Mouse (Mus musculus) MEL (cell line): ENCODE data around the gene Cartpt. TPM values are rescaled to one million over a fixed set of nuclear protein-coding genes. Genes with fewer than 3 reads are reported as not detected.

Experiments used
- DNase-seq: peaks from one replicate; pipeline ENCODE4 v3.0.0; 2011; ENCODE audit warnings: low read depth, low spot score
- H3K27ac ChIP-seq: 2 replicates; pipeline ENCODE4 v1.5.1; 2012; ENCODE audit warnings: low read depth, mild to moderate bottlenecking, control low read depth, low read length, moderate library complexity; ENCODE audit not compliant: control insufficient read depth
- H3K27me3 ChIP-seq, 2 experiments: fragments of 150-350 bp in 1 of 2; sonication (generic) in 1 of 2; 2 replicates each; pipeline ENCODE4 v1.6.1; 2012; ENCODE audit warnings: low read length in 2 of 2, mild to moderate bottlenecking in 2 of 2, improper control_type of control experiment in 1 of 2, moderate library complexity in 1 of 2; ENCODE audit not compliant: insufficient read depth in 2 of 2, control insufficient read depth in 1 of 2
- H3K36me3 ChIP-seq, 2 experiments: 2 replicates each; pipeline ENCODE4 v1.6.1; 2012 to 2014; ENCODE audit warnings: low read length in 2 of 2, improper control_type of control experiment in 1 of 2, inconsistent platforms in 1 of 2, mild to moderate bottlenecking in 1 of 2; ENCODE audit not compliant: insufficient read depth in 2 of 2, control insufficient read depth in 1 of 2
- H3K4me1 ChIP-seq, 2 experiments: fragments of 150-350 bp in 1 of 2; sonication (generic) in 1 of 2; 2 replicates each; pipeline ENCODE4 v1.6.1; 2012; ENCODE audit warnings: low read length in 2 of 2, improper control_type of control experiment in 1 of 2, mild to moderate bottlenecking in 1 of 2; ENCODE audit not compliant: insufficient read depth in 2 of 2, control insufficient read depth in 1 of 2
- H3K4me3 ChIP-seq, 2 experiments: fragments of 150-350 bp in 1 of 2; sonication (generic) in 1 of 2; 2 replicates each; pipeline ENCODE4 v1.5.1; 2012; ENCODE audit warnings: low read depth in 2 of 2, low read length in 2 of 2, mild to moderate bottlenecking in 2 of 2, moderate library complexity in 2 of 2, control low read depth in 1 of 2, improper control_type of control experiment in 1 of 2; ENCODE audit not compliant: control insufficient read depth in 1 of 2, insufficient read depth in 1 of 2
- H3K79me2 ChIP-seq: 2 replicates; pipeline ENCODE4 v1.6.1; 2012; ENCODE audit warnings: mild to moderate bottlenecking, low read length, moderate library complexity; ENCODE audit not compliant: control insufficient read depth, poor library complexity, insufficient read depth
- H3K9ac ChIP-seq: 2 replicates; pipeline ENCODE4 v1.6.1; 2012; ENCODE audit warnings: low read depth, mild to moderate bottlenecking, control low read depth, low read length, moderate library complexity; ENCODE audit not compliant: control insufficient read depth, poor library complexity, severe bottlenecking
- H3K9me3 ChIP-seq: fragments of 150-350 bp; sonication (generic); replicated peaks from 2 replicates; pipeline ENCODE4 v1.6.1; 2012; ENCODE audit warnings: mild to moderate bottlenecking, low read length, improper control_type of control experiment, moderate library complexity; ENCODE audit not compliant: insufficient read depth
- CHD1 ChIP-seq: IDR thresholded peaks from 2 replicates; pipeline ENCODE4 v1.6.1; 2012; ENCODE audit warnings: low read depth, mild to moderate bottlenecking, inconsistent platforms, low read length, improper control_type of control experiment
- CTCF ChIP-seq, 3 experiments: IDR thresholded peaks in 2 of 3; conservative IDR thresholded peaks in 1 of 3; 2 replicates each; pipeline ENCODE4 v1.5.1; 2011 to 2012; ENCODE audit warnings: low read length in 3 of 3, low read depth in 2 of 3, mild to moderate bottlenecking in 2 of 3, improper control_type of control experiment in 1 of 3, inconsistent platforms in 1 of 3, mixed read lengths in 1 of 3, moderate library complexity in 1 of 3; ENCODE audit not compliant: control insufficient read depth in 1 of 3, insufficient read depth in 1 of 3, poor library complexity in 1 of 3, severe bottlenecking in 1 of 3
- E2F4 ChIP-seq: IDR thresholded peaks from 2 replicates; pipeline ENCODE4 v1.6.1; 2011; ENCODE audit warnings: low read depth, low read length, improper control_type of control experiment, borderline replicate concordance
- ETS1 ChIP-seq: IDR thresholded peaks from 2 replicates; pipeline ENCODE4 v1.6.1; 2012; ENCODE audit warnings: low read depth, mild to moderate bottlenecking, inconsistent platforms, low read length, improper control_type of control experiment, moderate library complexity
- GABPA ChIP-seq: IDR thresholded peaks from 2 replicates; pipeline ENCODE4 v1.6.1; 2012; ENCODE audit warnings: low read depth, mild to moderate bottlenecking, inconsistent platforms, low read length, improper control_type of control experiment, moderate library complexity
- GATA1 ChIP-seq: IDR thresholded peaks from 2 replicates; pipeline ENCODE4 v1.6.1; 2011; ENCODE audit warnings: low read depth, low read length, improper control_type of control experiment
- HCFC1 ChIP-seq: IDR thresholded peaks from 2 replicates; pipeline ENCODE4 v1.6.1; 2012; ENCODE audit warnings: low read depth, mild to moderate bottlenecking, inconsistent platforms, low read length, improper control_type of control experiment, moderate library complexity
- JUND ChIP-seq: IDR thresholded peaks from 2 replicates; pipeline ENCODE4 v1.6.1; 2011; ENCODE audit warnings: low read depth, mild to moderate bottlenecking, improper control_type of control experiment, low read length
- MAZ ChIP-seq: IDR thresholded peaks from 2 replicates; pipeline ENCODE4 v1.6.1; 2012; ENCODE audit warnings: low read depth, mild to moderate bottlenecking, inconsistent platforms, low read length, improper control_type of control experiment
- MEF2A ChIP-seq: IDR thresholded peaks from 2 replicates; pipeline ENCODE4 v1.6.1; 2014; ENCODE audit warnings: low read depth, mild to moderate bottlenecking, inconsistent platforms, low read length, improper control_type of control experiment; ENCODE audit not compliant: poor library complexity, insufficient replicate concordance, severe bottlenecking; ENCODE audit errors: extremely low read depth
- MXI1 ChIP-seq: IDR thresholded peaks from 2 replicates; pipeline ENCODE4 v1.6.1; 2011; ENCODE audit warnings: mild to moderate bottlenecking, low read depth, low read length, improper control_type of control experiment
- MYC ChIP-seq: IDR thresholded peaks from 2 replicates; pipeline ENCODE4 v1.6.1; 2011; ENCODE audit warnings: low read depth, mild to moderate bottlenecking, low read length, improper control_type of control experiment, moderate library complexity
- NELFE ChIP-seq: IDR thresholded peaks from 2 replicates; pipeline ENCODE4 v1.6.1; 2011; ENCODE audit warnings: low read depth, low read length, improper control_type of control experiment
- NRF1 ChIP-seq: IDR thresholded peaks from 2 replicates; pipeline ENCODE4 v1.6.1; 2014; ENCODE audit warnings: low read depth, mild to moderate bottlenecking, inconsistent platforms, low read length, improper control_type of control experiment, moderate library complexity; ENCODE audit not compliant: poor library complexity, insufficient read depth, severe bottlenecking
- POLR2AphosphoS2 ChIP-seq: IDR thresholded peaks from 2 replicates; pipeline ENCODE4 v1.6.1; 2011; ENCODE audit warnings: low read length, improper control_type of control experiment
- POLR2AphosphoS5 ChIP-seq: IDR thresholded peaks from 2 replicates; pipeline ENCODE4 v1.6.1; 2012; ENCODE audit warnings: low read depth, borderline replicate concordance, mild to moderate bottlenecking, inconsistent platforms, low read length, moderate library complexity, mixed read lengths
- RAD21 ChIP-seq: IDR thresholded peaks from 2 replicates; pipeline ENCODE4 v1.6.1; 2011; ENCODE audit warnings: mild to moderate bottlenecking, low read depth, low read length, improper control_type of control experiment
- UBTF ChIP-seq: IDR thresholded peaks from 2 replicates; pipeline ENCODE4 v1.6.1; 2012; ENCODE audit warnings: low read depth, mild to moderate bottlenecking, inconsistent platforms, low read length, improper control_type of control experiment, moderate library complexity, borderline replicate concordance; ENCODE audit not compliant: insufficient read depth
- USF1 ChIP-seq: IDR thresholded peaks from 2 replicates; pipeline ENCODE4 v1.6.1; 2014; ENCODE audit warnings: low read depth, mild to moderate bottlenecking, inconsistent platforms, low read length, improper control_type of control experiment, moderate library complexity
- USF2 ChIP-seq, 2 experiments: IDR thresholded peaks; 2 replicates each; pipeline ENCODE4 v1.6.1; 2011 to 2012; ENCODE audit warnings: improper control_type of control experiment in 2 of 2, low read length in 2 of 2, borderline replicate concordance in 1 of 2, inconsistent platforms in 1 of 2, low read depth in 1 of 2, mild to moderate bottlenecking in 1 of 2; ENCODE audit not compliant: insufficient read depth in 1 of 2
- ZKSCAN1 ChIP-seq: IDR thresholded peaks from 2 replicates; pipeline ENCODE4 v1.6.1; 2012; ENCODE audit warnings: low read depth, mild to moderate bottlenecking, inconsistent platforms, low read length, improper control_type of control experiment, moderate library complexity
- polyA plus RNA-seq, 2 experiments: library from polyadenylated mRNA; stranded (reverse) in 1 of 2; unstranded in 1 of 2; fragments of >175 nt in 1 of 2; fragments of >200 nt in 1 of 2; gene quantifications; 2 replicates each; pipeline versions ENCODE4 v1.2.1 to v1.2.4; 2012; ENCODE audit warnings: low replicate concordance in 2 of 2, low read depth in 1 of 2; ENCODE audit not compliant: insufficient read length in 2 of 2, insufficient read depth in 1 of 2, missing spikeins in 1 of 2
- total RNA-seq: library from RNA; depleted of rRNA; stranded (reverse); fragments of 300-350 nt; gene quantifications from 2 replicates; pipeline ENCODE4 v1.2.3, GENCODE M21; 2012

Cartpt gene
- total and polyA plus RNA-seq, 3 experiments = not detected

DNA sequence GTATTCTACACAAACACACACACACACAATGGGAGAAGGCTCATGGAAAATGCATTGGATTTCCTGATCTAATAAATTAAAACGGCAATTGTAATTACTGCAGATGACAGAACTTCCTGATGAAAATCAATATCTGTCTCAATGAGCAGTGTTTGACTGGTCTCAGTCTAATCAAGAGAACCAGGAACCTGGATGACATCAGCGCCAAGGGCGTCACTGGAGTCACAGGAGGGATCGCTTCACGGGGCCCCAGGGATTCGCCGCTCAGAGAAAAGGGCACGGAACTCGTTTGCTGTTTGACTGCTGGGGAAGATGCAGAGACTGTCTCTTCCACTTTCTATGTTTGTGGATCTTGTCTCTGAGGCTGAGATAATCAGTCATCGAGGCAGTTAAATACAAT, 21.2 kb downstream of the Cartpt start:
- Histone ChIP-seq H3K79me2 (no peaks in the 10 kb centered on the region), H3K9me3 (no peaks in the 10 kb centered on the region), H3K4me3 (no peak overlapping the region), H3K27me3 (no peaks in the 10 kb centered on the region; a peak in 1 of 4 replicates), H3K9ac (no peak overlapping the region), H3K27ac (no peak overlapping the region), H3K36me3 (no peaks in the 10 kb centered on the region), H3K4me1 (no peaks in the 10 kb centered on the region)
- TF ChIP-seq CTCF (IDR thresholded peaks at IDR 0.05 in 2 of 3, conservative IDR thresholded peaks at IDR 0.05 in 1 of 3; ENCODE audit: control insufficient read depth in 1 of 3, insufficient read depth in 1 of 3, low read depth in 2 of 3, low read length in 3 of 3, poor library complexity in 1 of 3, severe bottlenecking in 1 of 3) (no peak), RAD21 (no peak), HCFC1 (no peak), NELFE (no peak), ZKSCAN1 (no peak), GABPA (no peak), UBTF (no peak), CHD1 (no peak), USF2 (IDR thresholded peaks at IDR 0.05; ENCODE audit: borderline replicate concordance in 1 of 2, insufficient read depth in 1 of 2, low read depth in 1 of 2, low read length in 2 of 2) (no peak), MAZ (no peak), MYC (no peak), GATA1 (no peak), MXI1 (no peak), E2F4 (no peak), JUND (no peak), USF1 (no peak), POLR2AphosphoS2 (no peak), POLR2AphosphoS5 (no peak)
- DNase-seq = no peak

DNA sequence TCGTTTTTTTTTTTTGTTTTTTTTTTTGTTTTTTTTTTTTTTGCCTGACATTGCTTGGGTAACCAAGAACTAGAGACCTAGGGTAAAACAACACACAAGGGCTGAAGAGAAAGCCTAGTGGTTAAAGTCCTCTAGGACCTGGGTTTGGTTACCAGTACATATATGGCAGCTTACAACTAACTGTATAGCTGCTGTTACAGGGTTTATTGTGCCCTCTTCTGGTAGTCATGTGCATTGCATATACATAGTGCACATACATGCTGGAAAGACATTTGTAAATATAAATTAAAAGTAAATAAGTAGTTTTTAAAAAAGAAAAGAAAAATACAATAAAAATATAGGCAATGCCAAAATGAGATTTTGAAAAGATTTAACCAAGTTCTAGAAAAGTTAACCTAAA, 28.8 kb downstream of the Cartpt start:
- H3K27me3 ChIP-seq = no peaks in the 10 kb centered on the region
- H3K4me3 ChIP-seq = no peak overlapping the region
- no peaks in the 10 kb centered on the region for H3K4me1 ChIP-seq
- TF ChIP-seq NRF1 (no peak), MYC (no peak), HCFC1 (no peak), RAD21 (peak; percentile 10), CTCF (IDR thresholded peaks at IDR 0.05 in 2 of 3, conservative IDR thresholded peaks at IDR 0.05 in 1 of 3; ENCODE audit: control insufficient read depth in 1 of 3, insufficient read depth in 1 of 3, low read depth in 2 of 3, low read length in 3 of 3, poor library complexity in 1 of 3, severe bottlenecking in 1 of 3) (peak in 1 of 3 experiments; percentile 12; a peak in 1 of 6 replicates), MEF2A (no peak), MAZ (no peak), GABPA (no peak), ETS1 (no peak)
- H3K9me3 ChIP-seq = no peaks in the 10 kb centered on the region
- no peak overlapping the region for H3K27ac ChIP-seq
- no peaks in the 10 kb centered on the region for H3K36me3 ChIP-seq
- no peaks in the 10 kb centered on the region for H3K79me2 ChIP-seq
- DNase-seq = peak; percentile 18
- H3K9ac ChIP-seq = no peak overlapping the region
